Mouse (Mus musculus): ENCODE measurements around the gene AI597479. TPM values are rescaled to one million over a fixed set of nuclear protein-coding genes. Genes with fewer than 3 reads are reported as not detected.

The AI597479 gene
- total and polyA plus RNA-seq, 2 experiments, result 2.8 to 8.0 TPM

DNA sequence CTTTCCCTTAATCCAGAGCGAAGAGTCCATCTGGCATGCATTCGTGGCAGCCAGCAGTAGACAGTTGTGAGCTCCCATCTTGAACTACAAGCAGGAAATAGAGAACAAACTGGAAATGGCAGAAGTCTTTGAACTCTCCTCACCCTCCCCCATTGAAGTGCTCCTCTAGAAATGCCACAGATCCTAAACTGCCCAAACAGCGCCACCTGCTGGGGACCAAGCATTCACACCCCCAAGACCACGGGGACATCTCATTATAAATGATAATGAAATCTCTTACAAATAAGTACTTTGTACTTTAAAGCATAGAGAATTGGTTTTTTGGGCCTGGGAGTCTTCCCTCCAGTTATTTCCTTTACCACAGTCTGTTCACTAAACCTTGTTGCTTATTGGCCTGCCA, 12.0 kb downstream of the AI597479 start:
- no peaks in the 10 kb centered on the region for H3K27me3 ChIP-seq (ENCODE audit: control insufficient read depth, insufficient read depth, low read length)
- no peak overlapping the region for H3K4me3 ChIP-seq (ENCODE audit: insufficient read depth, low read depth, low read length)
- 45% methylated on average over 4 of the region's 4 CpGs for WGBS
- peaks cover 27% of the 10 kb centered on the region for H3K36me3 ChIP-seq (ENCODE audit: control insufficient read depth, insufficient read depth, low read length)
- no peak overlapping the region for H3K27ac ChIP-seq (replicated peaks; ENCODE audit: insufficient read depth, low read depth, low read length)
- H3K4me1 ChIP-seq (ENCODE audit: control insufficient read depth, insufficient read depth, low read length), result no peaks in the 10 kb centered on the region
- no peaks in the 10 kb centered on the region; the same call in 1 of the 2 replicates for H3K79me2 ChIP-seq (ENCODE audit: control insufficient read depth, insufficient read depth, low read length)
- H3K9ac ChIP-seq (ENCODE audit: low read depth, low read length), result no peak overlapping the region
- DNase-seq (ENCODE audit: extremely low read depth, low read depth, low spot score), result peak; percentile 54
- no peak for TF ChIP-seq POLR2A (IDR thresholded peaks at IDR 0.05; ENCODE audit: extremely low read depth, insufficient read depth, low read length)
- TF ChIP-seq CTCF (IDR thresholded peaks at IDR 0.05; ENCODE audit: low read depth, low read length), result peak; percentile 89

DNA sequence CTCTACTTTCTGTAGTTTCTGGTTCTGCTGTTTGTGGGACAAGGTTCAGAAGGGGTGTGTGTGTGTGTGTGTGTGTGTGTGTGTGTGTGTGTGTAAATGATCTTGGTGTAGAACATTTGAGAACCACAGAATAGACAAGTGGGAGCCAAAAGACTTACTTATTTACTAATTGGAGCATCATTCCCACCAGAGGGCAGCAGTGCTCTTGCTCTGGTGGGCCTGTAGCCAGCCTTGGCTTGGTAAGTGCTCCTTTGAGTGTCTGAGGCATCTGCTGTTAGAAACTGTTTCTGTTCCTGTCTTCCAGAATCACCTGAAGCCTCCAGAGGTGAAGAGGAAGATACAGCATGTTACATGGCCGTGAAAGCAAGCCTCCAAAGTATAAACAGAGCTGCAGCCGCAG, 14.4 kb downstream of the AI597479 start:
- peak; percentile 43 for DNase-seq (ENCODE audit: extremely low read depth, low read depth, low spot score)
- Histone ChIP-seq H3K9ac (ENCODE audit: low read depth, low read length) (no peak overlapping the region), H3K79me2 (ENCODE audit: control insufficient read depth, insufficient read depth, low read length) (no peaks in the 10 kb centered on the region), H3K4me1 (ENCODE audit: control insufficient read depth, insufficient read depth, low read length) (no peaks in the 10 kb centered on the region), H3K27ac (replicated peaks; ENCODE audit: insufficient read depth, low read depth, low read length) (no peak overlapping the region), H3K4me3 (ENCODE audit: insufficient read depth, low read depth, low read length) (no peak overlapping the region), H3K27me3 (ENCODE audit: control insufficient read depth, insufficient read depth, low read length) (no peaks in the 10 kb centered on the region), H3K36me3 (ENCODE audit: control insufficient read depth, insufficient read depth, low read length) (peaks cover 35% of the 10 kb centered on the region)
- peak; percentile 70 for TF ChIP-seq CTCF (IDR thresholded peaks at IDR 0.05; ENCODE audit: low read depth, low read length)
- TF ChIP-seq POLR2A (IDR thresholded peaks at IDR 0.05; ENCODE audit: extremely low read depth, insufficient read depth, low read length), result no peak
- 98% methylated on average over 2 of the region's 2 CpGs for WGBS

DNA sequence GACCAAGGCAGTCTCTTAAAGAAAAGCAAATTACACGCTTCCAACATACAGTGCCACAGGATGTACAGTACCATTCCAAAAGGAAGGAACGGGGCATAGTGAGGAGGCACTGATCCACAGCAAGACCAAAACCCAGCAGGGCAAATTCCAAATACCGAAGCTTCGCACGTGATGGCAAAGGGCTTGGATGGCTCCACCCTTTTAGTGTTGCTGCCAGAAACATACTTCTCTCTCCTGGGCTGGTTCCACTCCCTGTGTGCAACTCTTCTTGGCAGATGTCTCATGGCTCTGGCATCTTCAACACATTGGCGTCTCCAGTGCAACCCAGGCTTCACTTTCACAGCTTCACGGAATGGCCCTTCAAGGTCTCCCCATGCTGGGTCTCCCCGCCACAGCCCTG, 18.9 kb downstream of the AI597479 start:
- Histone ChIP-seq H3K79me2 (ENCODE audit: control insufficient read depth, insufficient read depth, low read length) (no peaks in the 10 kb centered on the region), H3K4me1 (ENCODE audit: control insufficient read depth, insufficient read depth, low read length) (no peaks in the 10 kb centered on the region), H3K9ac (ENCODE audit: low read depth, low read length) (no peak overlapping the region), H3K27me3 (ENCODE audit: control insufficient read depth, insufficient read depth, low read length) (no peaks in the 10 kb centered on the region), H3K4me3 (ENCODE audit: insufficient read depth, low read depth, low read length) (no peak overlapping the region), H3K36me3 (ENCODE audit: control insufficient read depth, insufficient read depth, low read length) (peaks cover 29% of the 10 kb centered on the region), H3K27ac (replicated peaks; ENCODE audit: insufficient read depth, low read depth, low read length) (no peak overlapping the region)
- TF ChIP-seq POLR2A (IDR thresholded peaks at IDR 0.05; ENCODE audit: extremely low read depth, insufficient read depth, low read length) (no peak), CTCF (IDR thresholded peaks at IDR 0.05; ENCODE audit: low read depth, low read length) (no peak)
- 88% methylated on average over 8 of the region's 8 CpGs for WGBS
- peak; percentile 31 for DNase-seq (ENCODE audit: extremely low read depth, low read depth, low spot score)

DNA sequence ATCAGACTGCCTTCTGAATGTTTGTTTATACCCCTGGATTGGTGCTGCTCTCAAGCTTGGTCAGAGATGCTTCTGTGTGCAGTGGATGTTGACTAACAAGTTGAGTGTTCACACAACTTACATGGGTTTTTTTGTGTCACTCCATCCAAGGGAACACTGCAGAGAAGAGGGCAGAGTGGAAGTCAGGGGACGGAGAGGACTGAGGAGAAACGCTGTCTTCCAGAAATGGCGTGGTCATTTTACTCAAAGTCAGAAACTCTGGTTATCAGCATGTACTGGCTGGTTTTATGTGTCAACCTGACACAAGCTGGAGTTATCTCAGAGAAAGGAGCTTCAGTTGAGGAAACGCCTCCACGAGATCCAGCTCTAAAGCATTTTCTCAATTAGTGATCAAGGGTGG, 22.4 kb downstream of the AI597479 start:
- Histone ChIP-seq H3K9ac (ENCODE audit: low read depth, low read length) (no peak overlapping the region), H3K4me3 (ENCODE audit: insufficient read depth, low read depth, low read length) (no peak overlapping the region), H3K36me3 (ENCODE audit: control insufficient read depth, insufficient read depth, low read length) (peaks cover 12% of the 10 kb centered on the region), H3K4me1 (ENCODE audit: control insufficient read depth, insufficient read depth, low read length) (no peaks in the 10 kb centered on the region), H3K27me3 (ENCODE audit: control insufficient read depth, insufficient read depth, low read length) (no peaks in the 10 kb centered on the region), H3K27ac (replicated peaks; ENCODE audit: insufficient read depth, low read depth, low read length) (no peak overlapping the region), H3K79me2 (ENCODE audit: control insufficient read depth, insufficient read depth, low read length) (no peaks in the 10 kb centered on the region)
- TF ChIP-seq CTCF (IDR thresholded peaks at IDR 0.05; ENCODE audit: low read depth, low read length) (no peak), POLR2A (IDR thresholded peaks at IDR 0.05; ENCODE audit: extremely low read depth, insufficient read depth, low read length) (no peak)
- WGBS, result 99% methylated on average over 5 of the region's 5 CpGs
- no peak for DNase-seq (ENCODE audit: extremely low read depth, low read depth, low spot score)

DNA sequence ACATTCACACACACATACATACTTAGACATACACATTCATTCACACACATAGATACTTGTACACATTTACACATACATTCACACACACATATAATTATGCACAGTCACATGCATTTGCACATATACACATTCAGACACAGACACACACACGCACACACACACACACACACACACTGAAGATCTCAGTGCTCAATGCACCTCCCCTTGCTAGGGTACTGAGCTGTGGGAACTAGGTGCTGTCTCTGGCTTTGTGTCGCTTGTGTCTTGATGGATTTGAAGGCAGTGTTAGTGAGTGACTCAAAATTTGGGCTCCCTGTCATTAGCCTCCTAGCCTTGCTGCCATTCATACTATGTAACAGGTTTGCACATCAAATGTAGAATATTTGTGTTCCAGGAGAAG, 24.1 kb downstream of the AI597479 start:
- H3K9ac ChIP-seq (ENCODE audit: low read depth, low read length), result no peak overlapping the region
- WGBS, result 95% methylated on average over 2 of the region's 2 CpGs
- TF ChIP-seq POLR2A (IDR thresholded peaks at IDR 0.05; ENCODE audit: extremely low read depth, insufficient read depth, low read length) (no peak), CTCF (IDR thresholded peaks at IDR 0.05; ENCODE audit: low read depth, low read length) (no peak)
- H3K79me2 ChIP-seq (ENCODE audit: control insufficient read depth, insufficient read depth, low read length), result no peaks in the 10 kb centered on the region
- no peak overlapping the region for H3K27ac ChIP-seq (replicated peaks; ENCODE audit: insufficient read depth, low read depth, low read length)
- DNase-seq (ENCODE audit: extremely low read depth, low read depth, low spot score), result no peak
- peaks cover 5% of the 10 kb centered on the region for H3K36me3 ChIP-seq (ENCODE audit: control insufficient read depth, insufficient read depth, low read length)
- H3K4me3 ChIP-seq (ENCODE audit: insufficient read depth, low read depth, low read length), result no peak overlapping the region
- no peaks in the 10 kb centered on the region for H3K4me1 ChIP-seq (ENCODE audit: control insufficient read depth, insufficient read depth, low read length)
- H3K27me3 ChIP-seq (ENCODE audit: control insufficient read depth, insufficient read depth, low read length), result no peaks in the 10 kb centered on the region

DNA sequence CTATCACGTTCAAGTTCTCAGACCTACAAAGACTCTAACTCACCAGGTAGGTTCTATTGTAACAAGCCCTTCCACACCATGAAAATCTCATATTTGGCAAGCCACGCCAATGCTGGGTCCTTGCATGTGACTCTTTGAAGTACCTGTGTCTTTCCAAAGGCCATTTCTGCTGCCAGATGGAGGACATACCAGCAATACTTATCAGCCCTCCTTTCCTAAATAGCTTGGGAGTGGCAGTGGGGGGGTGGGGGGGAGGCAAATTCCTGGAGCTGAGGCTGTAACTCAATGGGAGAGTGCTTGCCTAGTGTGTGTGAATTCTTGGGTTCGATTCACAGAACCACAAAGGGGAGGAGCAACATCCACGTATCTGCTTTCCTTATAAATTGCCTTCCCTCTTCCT, 26.2 kb downstream of the AI597479 start:
- 80% methylated on average over 4 of the region's 4 CpGs for WGBS
- H3K79me2 ChIP-seq (ENCODE audit: control insufficient read depth, insufficient read depth, low read length), result no peaks in the 10 kb centered on the region
- DNase-seq (ENCODE audit: extremely low read depth, low read depth, low spot score), result no peak
- no peaks in the 10 kb centered on the region for H3K4me1 ChIP-seq (ENCODE audit: control insufficient read depth, insufficient read depth, low read length)
- H3K9ac ChIP-seq (ENCODE audit: low read depth, low read length), result no peak overlapping the region
- H3K4me3 ChIP-seq (ENCODE audit: insufficient read depth, low read depth, low read length), result no peak overlapping the region
- no peak for TF ChIP-seq CTCF (IDR thresholded peaks at IDR 0.05; ENCODE audit: low read depth, low read length)
- TF ChIP-seq POLR2A (IDR thresholded peaks at IDR 0.05; ENCODE audit: extremely low read depth, insufficient read depth, low read length), result no peak
- H3K27ac ChIP-seq (replicated peaks; ENCODE audit: insufficient read depth, low read depth, low read length), result no peak overlapping the region
- H3K36me3 ChIP-seq (ENCODE audit: control insufficient read depth, insufficient read depth, low read length), result no peaks in the 10 kb centered on the region; the same call in 1 of the 2 replicates
- H3K27me3 ChIP-seq (ENCODE audit: control insufficient read depth, insufficient read depth, low read length), result no peaks in the 10 kb centered on the region
